ENCODE assay signal across 15 mouse cellular contexts in genomic region chr9:40671323-40671930, GRCm38 (mm10). TPM values are rescaled to one million over a fixed set of nuclear protein-coding genes. Genes with fewer than 3 reads are reported as not detected.
DNase-seq lines count a peak whose midpoint lies in the region; ATAC-seq lines count a peak whose summit lies in the region.
"Had no signal": no experiment of that assay in that cellular context is flagged by ENCODE, and none has a peak within 500 bp of the region (broad histone marks: within the 10 kb centered on the region; RNA-seq: fewer than 3 reads in every experiment).

No protein-coding gene starts in this region.

- H3K9ac ChIP-seq in limb, embryonic 13.5 days: no peak overlapping the region
- H3K9ac ChIP-seq in embryonic facial prominence, embryonic 13.5 days: no peak overlapping the region
- H3K9ac ChIP-seq in hindbrain, embryonic 16.5 days (ENCODE audit: low read depth, low read length): no peak overlapping the region
- H3K9ac ChIP-seq: heart, embryonic 12.5 days had no signal

- intact Hi-C loops in left cerebral cortex, postnatal 36 days (cut with DNase I): no loop called here

- H3K4me2 ChIP-seq in limb, embryonic 13.5 days (replicated peaks): peak overlapping the region; percentile 2; the same call in 1 of the 2 replicates
- H3K4me2 ChIP-seq in embryonic facial prominence, embryonic 13.5 days: no peak overlapping the region
- no peak overlapping the region for H3K4me2 ChIP-seq in hindbrain, embryonic 16.5 days (ENCODE audit: low read length)
- H3K4me2 ChIP-seq: heart, embryonic 12.5 days had no signal

- peak; percentile 83; the same call in 1 of the 2 replicates for ATAC-seq in limb, embryonic 13.5 days (ENCODE audit: low FRiP score, low read depth)
- 0 out of 2 replicates have a peak, but pooled peaks have one; percentile 26 for ATAC-seq in embryonic facial prominence, embryonic 13.5 days (ENCODE audit: insufficient number of reproducible peaks, insufficient read depth, low FRiP score, low TSS enrichment, low read depth)
- ATAC-seq in hindbrain, embryonic 16.5 days: peak; percentile 30; the same call in 1 of the 2 replicates

- no peak overlapping the region for H3K4me3 ChIP-seq in limb, embryonic 13.5 days
- H3K4me3 ChIP-seq in limb, embryonic 10.5 days: no peak overlapping the region
- H3K4me3 ChIP-seq in embryonic facial prominence, embryonic 13.5 days: no peak overlapping the region
- no peak overlapping the region for H3K4me3 ChIP-seq in hindbrain, embryonic 16.5 days (ENCODE audit: low read length)
- H3K4me3 ChIP-seq: heart, embryonic 12.5 days had no signal

- H3K4me1 ChIP-seq in limb, embryonic 13.5 days: peaks cover 23% of the 10 kb centered on the region
- H3K4me1 ChIP-seq in limb, embryonic 10.5 days: peaks cover 2% of the 10 kb centered on the region
- peaks cover 23% of the 10 kb centered on the region for H3K4me1 ChIP-seq in embryonic facial prominence, embryonic 13.5 days
- H3K4me1 ChIP-seq in hindbrain, embryonic 16.5 days (ENCODE audit: control insufficient read depth, insufficient read depth, low read depth, low read length): peaks cover 13% of the 10 kb centered on the region

- 42% methylated on average over 4 of the region's 4 CpGs for WGBS in limb, embryonic 13.5 days
- 50% methylated on average over 4 of the region's 4 CpGs for WGBS in limb, embryonic 10.5 days
- WGBS in embryonic facial prominence, embryonic 13.5 days: 45% methylated on average over 4 of the region's 4 CpGs
- 26% methylated on average over 4 of the region's 4 CpGs for WGBS in hindbrain, embryonic 16.5 days

- DNase-seq in limb, embryonic 10.5 days (ENCODE audit: low spot score): no peak
- DNase-seq in retina, postnatal 1 day: peak; percentile 32
- no peak for DNase-seq in left cerebral cortex, postnatal 36 days (ENCODE audit: low spot score in 2 of 2)
- DNase-seq in cerebellum, adult 11 months: no peak
- no peak for DNase-seq in thymus, postnatal 0 days (ENCODE audit: low spot score)
- DNase-seq: kidney, adult 11 months; right cerebral cortex, postnatal 14 days had no signal

- H3K27me3 ChIP-seq in limb, embryonic 13.5 days: no peaks in the 10 kb centered on the region
- no peaks in the 10 kb centered on the region for H3K27me3 ChIP-seq in limb, embryonic 10.5 days (ENCODE audit: low read depth, poor library complexity, severe bottlenecking)
- H3K27me3 ChIP-seq in embryonic facial prominence, embryonic 13.5 days: no peaks in the 10 kb centered on the region
- no peaks in the 10 kb centered on the region for H3K27me3 ChIP-seq in hindbrain, embryonic 16.5 days (replicated peaks; ENCODE audit: control insufficient read depth, insufficient read depth, low read length)
- H3K27me3 ChIP-seq: heart, embryonic 12.5 days had no signal

- H3K36me3 ChIP-seq in limb, embryonic 13.5 days: no peaks in the 10 kb centered on the region
- H3K36me3 ChIP-seq in limb, embryonic 10.5 days: no peaks in the 10 kb centered on the region
- no peaks in the 10 kb centered on the region for H3K36me3 ChIP-seq in embryonic facial prominence, embryonic 13.5 days
- no peaks in the 10 kb centered on the region for H3K36me3 ChIP-seq in hindbrain, embryonic 16.5 days (ENCODE audit: control insufficient read depth, insufficient read depth, low read length)
- H3K36me3 ChIP-seq: heart, embryonic 12.5 days had no signal

- H3K9me3 ChIP-seq in limb, embryonic 13.5 days: no peaks in the 10 kb centered on the region
- H3K9me3 ChIP-seq in limb, embryonic 10.5 days (replicated peaks): no peaks in the 10 kb centered on the region
- H3K9me3 ChIP-seq in embryonic facial prominence, embryonic 13.5 days: no peaks in the 10 kb centered on the region
- H3K9me3 ChIP-seq in hindbrain, embryonic 16.5 days (ENCODE audit: control insufficient read depth, low read length): no peaks in the 10 kb centered on the region
- H3K9me3 ChIP-seq: heart, embryonic 12.5 days had no signal

- H3K27ac ChIP-seq in limb, embryonic 13.5 days: no peak overlapping the region; the same call in 1 of the 2 replicates
- H3K27ac ChIP-seq in limb, embryonic 10.5 days: no peak overlapping the region
- H3K27ac ChIP-seq in embryonic facial prominence, embryonic 13.5 days: no peak overlapping the region
- 0 out of 2 replicates have a peak overlapping the region, but pooled peaks have one; percentile 29 for H3K27ac ChIP-seq in hindbrain, embryonic 16.5 days (ENCODE audit: low read depth, low read length)

RNA-seq across cellular contexts. Expression of gene Gm21915, which starts 1.0 kb away (rescaled TPM):
- polyA plus RNA-seq in limb, embryonic 13.5 days (2015; fragmentation: Nextera tagmentation; extraction: Ambion mirVana): not detected in 2 replicates
- polyA plus RNA-seq in limb, embryonic 10.5 days (2016; fragmentation: Nextera tagmentation; extraction: Ambion mirVana): not detected in 2 replicates
- polyA plus RNA-seq in embryonic facial prominence, embryonic 13.5 days (2015; fragmentation: Nextera tagmentation; extraction: Ambion mirVana): not detected in 2 replicates
- polyA plus RNA-seq in hindbrain, embryonic 16.5 days (2015; fragmentation: Nextera tagmentation; extraction: Ambion mirVana): not detected in 2 replicates
- total RNA-seq in left cerebral cortex, postnatal 36 days (2021): not detected
- not detected in 2 replicates for polyA plus RNA-seq in thymus, postnatal 0 days (2015; fragmentation: Nextera tagmentation; extraction: Ambion mirVana)
- total RNA-seq: layer of hippocampus, postnatal 10 days; monocyte, adult 5-6 weeks had no signal
- polyA plus RNA-seq: heart, embryonic 12.5 days; liver, embryonic 16.5 days; testis, adult 2 months had no signal

RNA-seq across cellular contexts. Expression of gene Clmp, which starts 14.3 kb away (rescaled TPM):
- polyA plus RNA-seq in limb, embryonic 13.5 days (2015; fragmentation: Nextera tagmentation; extraction: Ambion mirVana): 62.8 and 64.1 TPM in 2 replicates
- polyA plus RNA-seq in limb, embryonic 10.5 days (2016; fragmentation: Nextera tagmentation; extraction: Ambion mirVana): 47.0 and 53.5 TPM in 2 replicates
- polyA plus RNA-seq in embryonic facial prominence, embryonic 13.5 days (2015; fragmentation: Nextera tagmentation; extraction: Ambion mirVana): 55.9 and 56.5 TPM in 2 replicates
- polyA plus RNA-seq in hindbrain, embryonic 16.5 days (2015; fragmentation: Nextera tagmentation; extraction: Ambion mirVana): 49.1 and 54.2 TPM in 2 replicates
- total RNA-seq in left cerebral cortex, postnatal 36 days (2021): 10 to 100 TPM; 20.2 to 34.1 TPM
- polyA plus RNA-seq in thymus, postnatal 0 days (2015; fragmentation: Nextera tagmentation; extraction: Ambion mirVana): 0.74 and 0.75 TPM in 2 replicates

Comparison
In these comparisons a context has a peak if more than half of its experiments do, and no peak if none do; other contexts are left out.
1. ATAC-seq: peak in every context shown above with its lines; median percentile 83 in limb, embryonic 13.5 days; 30 in hindbrain, embryonic 16.5 days; 26 in embryonic facial prominence, embryonic 13.5 days.
2. RNA of gene Clmp, which starts 14.3 kb away (polyA plus RNA-seq): 62.8 to 64.1 TPM in limb, embryonic 13.5 days, 55.9 to 56.5 TPM in embryonic facial prominence, embryonic 13.5 days, 47.0 to 53.5 TPM in limb, embryonic 10.5 days and 49.1 to 54.2 TPM in hindbrain, embryonic 16.5 days; 0.74 to 0.75 TPM in thymus, postnatal 0 days; every median in the first group is over 10 times any median in the second.